Mouse (Mus musculus): ENCODE results near the gene Epha5. TPM values are rescaled to one million over a fixed set of nuclear protein-coding genes. Genes with fewer than 3 reads are reported as not detected.

Gene Epha5
- polyA plus RNA-seq (2015; fragmentation: Nextera tagmentation; extraction: Ambion mirVana) = 1.9 and 2.0 TPM in 2 replicates

DNA sequence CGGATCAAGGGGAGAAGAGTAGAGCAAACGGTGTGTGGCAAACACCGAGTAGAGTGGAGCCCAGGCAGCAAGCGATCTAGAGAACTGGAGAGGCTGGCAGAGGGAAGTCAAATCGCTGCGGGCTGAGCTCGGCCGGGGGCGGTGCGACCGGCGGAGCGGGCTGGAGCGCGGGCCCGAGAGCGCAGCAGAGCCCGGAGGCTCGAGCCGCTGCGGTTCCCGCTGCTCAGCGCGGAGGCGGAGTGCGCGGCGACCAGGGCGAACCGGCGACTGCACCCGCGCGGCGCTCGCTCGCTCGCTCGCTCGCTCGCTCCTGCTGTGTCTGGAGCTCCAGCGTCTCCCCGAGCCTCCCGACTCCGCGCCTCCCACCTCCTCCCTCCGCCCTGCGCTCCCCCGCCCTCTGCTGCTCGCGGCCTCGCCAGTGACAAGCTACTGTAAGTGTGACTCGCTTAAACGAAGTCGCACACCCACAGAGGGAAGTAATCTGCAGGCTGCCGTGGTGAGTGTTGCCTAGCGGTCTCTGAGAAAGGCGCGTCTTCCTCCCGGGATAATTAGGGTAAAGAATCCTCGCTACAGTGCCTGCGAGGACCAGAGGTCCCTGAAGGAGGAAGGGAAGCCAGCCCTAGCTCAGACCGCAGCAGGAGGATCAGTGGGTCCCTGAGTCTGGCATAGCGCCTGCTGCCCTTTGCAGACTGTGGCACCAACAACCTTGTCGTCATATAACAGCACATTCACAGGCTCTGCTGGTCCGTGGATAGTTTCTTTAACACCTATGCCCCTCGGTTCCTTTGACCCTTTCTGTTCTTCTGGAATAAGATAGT lies at the start of gene Epha5:
Epha5 (minus strand) TSS at position 321 of the 818 bp plus-strand sequence.

